Mouse (Mus musculus): Measurements from ENCODE around the gene Obp1b.

GRCm38 (mm10) chrX:78202829-78203228, 16.3 kb downstream of the Obp1b start:
- no peak for TF ChIP-seq CTCF (IDR thresholded peaks at IDR 0.05; ENCODE audit: extremely low read depth, insufficient read depth, low read length)
- no peak for TF ChIP-seq POLR2A (IDR thresholded peaks at IDR 0.05; ENCODE audit: extremely low read depth, insufficient read depth, low read length)
